Mouse (Mus musculus): Measurements from ENCODE around the gene Hs3st3a1. TPM values are rescaled to one million over a fixed set of nuclear protein-coding genes. Genes with fewer than 3 reads are reported as not detected.
A peak's percentile ranks its signal among the peaks of the same experiment; 100 is the strongest.

The Hs3st3a1 gene
- polyA plus RNA-seq, 1 experiment from 2014 or later, result 2.6 TPM

DNA sequence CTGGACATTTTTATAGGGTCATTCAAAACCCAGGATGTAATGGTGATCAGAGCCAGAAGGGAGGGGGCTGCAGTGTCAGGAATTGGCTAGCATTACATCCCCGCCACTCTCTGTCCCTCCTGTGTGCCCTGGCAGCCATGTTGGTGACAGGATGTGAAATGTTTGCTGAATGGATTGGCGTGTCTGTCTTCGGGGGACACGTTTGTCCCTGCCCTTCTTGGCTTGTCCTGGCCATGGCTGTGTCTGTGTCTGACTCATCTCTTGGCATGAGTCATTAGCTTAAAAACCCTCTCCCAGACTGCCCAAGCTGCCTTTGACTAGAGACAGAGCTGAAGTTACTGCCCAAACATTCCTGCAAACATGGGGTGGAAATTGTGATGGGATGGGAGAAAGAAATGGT, 33.6 kb downstream of the Hs3st3a1 start:
- H3K4me1 ChIP-seq (ENCODE audit: control insufficient read depth, insufficient read depth, low read length), result no peaks in the 10 kb centered on the region
- no peak overlapping the region for H3K9ac ChIP-seq (replicated peaks; ENCODE audit: low read length)
- H3K27me3 ChIP-seq (ENCODE audit: control insufficient read depth, insufficient read depth, low read length), result no peaks in the 10 kb centered on the region
- 90% methylated on average over 4 of the region's 4 CpGs for WGBS
- DNase-seq, result no peak
- H3K36me3 ChIP-seq (ENCODE audit: control insufficient read depth, insufficient read depth, low read length), result no peaks in the 10 kb centered on the region
- ATAC-seq (ENCODE audit: low FRiP score, low TSS enrichment), result no peak
- no peak overlapping the region for H3K27ac ChIP-seq (replicated peaks; ENCODE audit: low read depth, low read length)
- no peaks in the 10 kb centered on the region for H3K9me3 ChIP-seq (ENCODE audit: control insufficient read depth, low read length)
- no peak overlapping the region for H3K4me2 ChIP-seq (ENCODE audit: low read length)
- no peak overlapping the region for H3K4me3 ChIP-seq (replicated peaks; ENCODE audit: low read depth, low read length)

DNA sequence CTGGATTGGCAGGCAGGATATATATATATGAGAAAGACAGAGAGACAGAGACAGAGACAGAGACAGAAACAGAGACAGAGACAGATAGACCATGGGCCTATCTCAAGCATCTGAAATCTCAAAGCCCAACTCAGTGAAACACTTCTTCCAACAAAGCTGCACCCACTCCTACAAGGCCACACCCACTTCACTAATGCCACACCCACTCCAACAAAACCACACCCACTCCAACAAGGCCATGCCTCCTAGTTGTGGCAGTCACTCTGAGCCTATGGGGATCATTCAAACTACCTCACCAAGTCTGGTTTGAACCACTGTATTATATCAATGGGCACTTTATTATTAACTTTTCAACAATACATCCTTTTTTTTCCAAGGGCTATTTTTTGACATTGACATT, 35.6 kb downstream of the Hs3st3a1 start:
- no peak overlapping the region for H3K4me2 ChIP-seq (ENCODE audit: low read length)
- no peak for ATAC-seq (ENCODE audit: low FRiP score, low TSS enrichment)

GRCm38 (mm10) chr11:64473679-64474078, 38.5 kb downstream of the Hs3st3a1 start:
- H3K36me3 ChIP-seq (ENCODE audit: control insufficient read depth, insufficient read depth, low read length), result no peaks in the 10 kb centered on the region
- H3K27ac ChIP-seq (replicated peaks; ENCODE audit: low read depth, low read length), result no peak overlapping the region
- H3K4me3 ChIP-seq (replicated peaks; ENCODE audit: low read depth, low read length), result no peak overlapping the region
- H3K9me3 ChIP-seq (ENCODE audit: control insufficient read depth, low read length), result no peaks in the 10 kb centered on the region
- 95% methylated on average over 3 of the region's 3 CpGs for WGBS
- no peak overlapping the region for H3K9ac ChIP-seq (replicated peaks; ENCODE audit: low read length)
- DNase-seq (no peak), ATAC-seq (ENCODE audit: low FRiP score, low TSS enrichment) (no peak)
- no peaks in the 10 kb centered on the region for H3K4me1 ChIP-seq (ENCODE audit: control insufficient read depth, insufficient read depth, low read length)
- H3K27me3 ChIP-seq (ENCODE audit: control insufficient read depth, insufficient read depth, low read length), result no peaks in the 10 kb centered on the region
- H3K4me2 ChIP-seq (ENCODE audit: low read length), result no peak overlapping the region

More for the DNA sequence above, 35.6 kb downstream of the Hs3st3a1 start:
- no peak overlapping the region for H3K4me3 ChIP-seq (replicated peaks; ENCODE audit: low read depth, low read length)
- H3K27me3 ChIP-seq (ENCODE audit: control insufficient read depth, insufficient read depth, low read length), result no peaks in the 10 kb centered on the region
- no peaks in the 10 kb centered on the region for H3K9me3 ChIP-seq (ENCODE audit: control insufficient read depth, low read length)
- DNase-seq, result no peak
- H3K9ac ChIP-seq (replicated peaks; ENCODE audit: low read length), result no peak overlapping the region
- no peaks in the 10 kb centered on the region for H3K36me3 ChIP-seq (ENCODE audit: control insufficient read depth, insufficient read depth, low read length)
- no peaks in the 10 kb centered on the region for H3K4me1 ChIP-seq (ENCODE audit: control insufficient read depth, insufficient read depth, low read length)
- H3K27ac ChIP-seq (replicated peaks; ENCODE audit: low read depth, low read length), result no peak overlapping the region

GRCm38 (mm10) chr11:64481445-64481844, 46.3 kb downstream of the Hs3st3a1 start:
- Histone ChIP-seq H3K4me1 (ENCODE audit: control insufficient read depth, insufficient read depth, low read length) (peaks cover 8% of the 10 kb centered on the region; the same call in 1 of the 2 replicates), H3K9me3 (ENCODE audit: control insufficient read depth, low read length) (no peaks in the 10 kb centered on the region), H3K27ac (replicated peaks; ENCODE audit: low read depth, low read length) (no peak overlapping the region), H3K36me3 (ENCODE audit: control insufficient read depth, insufficient read depth, low read length) (no peaks in the 10 kb centered on the region), H3K9ac (replicated peaks; ENCODE audit: low read length) (no peak overlapping the region), H3K27me3 (ENCODE audit: control insufficient read depth, insufficient read depth, low read length) (no peaks in the 10 kb centered on the region), H3K4me3 (replicated peaks; ENCODE audit: low read depth, low read length) (no peak overlapping the region), H3K4me2 (ENCODE audit: low read length) (no peak overlapping the region)
- ATAC-seq (ENCODE audit: low FRiP score, low TSS enrichment) (no peak), DNase-seq (no peak)
- 87% methylated on average over 3 of the region's 3 CpGs for whole genome bisulfite sequencing

- Histone ChIP-seq H3K9ac (replicated peaks; ENCODE audit: low read length) (no peak overlapping the region), H3K4me1 (ENCODE audit: control insufficient read depth, insufficient read depth, low read length) (peaks cover 38% of the 10 kb centered on the region), H3K27ac (replicated peaks; ENCODE audit: low read depth, low read length) (no peak overlapping the region), H3K36me3 (ENCODE audit: control insufficient read depth, insufficient read depth, low read length) (no peaks in the 10 kb centered on the region), H3K9me3 (ENCODE audit: control insufficient read depth, low read length) (no peaks in the 10 kb centered on the region), H3K27me3 (ENCODE audit: control insufficient read depth, insufficient read depth, low read length) (no peaks in the 10 kb centered on the region; the same call in 1 of the 2 replicates), H3K4me2 (ENCODE audit: low read length) (peak overlapping the region; percentile 1; the same call in 1 of the 2 replicates), H3K4me3 (replicated peaks; ENCODE audit: low read depth, low read length) (no peak overlapping the region)
- ATAC-seq (ENCODE audit: low FRiP score, low TSS enrichment), result peak; percentile 31; the same call in 1 of the 2 replicates
- WGBS, result 12% methylated on average over 9 of the region's 9 CpGs
- peak; percentile 66 for DNase-seq
Measured at GRCm38 (mm10) chr11:64489587-64490433, 54.7 kb downstream of the Hs3st3a1 start.

DNA sequence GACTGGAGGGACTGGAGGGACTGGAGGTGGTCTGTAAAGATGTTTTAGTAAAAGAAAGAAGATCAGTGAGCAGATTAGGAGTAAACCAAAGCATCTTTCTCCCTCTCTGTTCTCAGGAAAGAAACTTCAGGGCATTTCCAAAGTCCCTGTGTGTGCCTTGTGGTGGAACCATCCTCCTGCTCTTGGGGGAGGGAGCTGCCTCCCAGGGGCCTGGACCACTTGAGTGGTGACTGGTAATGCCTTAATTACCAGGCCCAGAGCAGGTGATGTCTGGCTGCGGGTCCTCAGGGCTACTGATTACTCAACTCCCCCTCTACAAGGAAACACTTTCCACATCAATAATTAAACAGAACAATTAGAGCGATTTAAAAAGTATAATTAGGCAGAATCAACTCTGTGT, 59.3 kb downstream of the Hs3st3a1 start:
- H3K36me3 ChIP-seq (ENCODE audit: control insufficient read depth, insufficient read depth, low read length), result no peaks in the 10 kb centered on the region
- no peak overlapping the region for H3K4me2 ChIP-seq (ENCODE audit: low read length)
- 43% methylated on average over 2 of the region's 2 CpGs for WGBS
- H3K27ac ChIP-seq (replicated peaks; ENCODE audit: low read depth, low read length), result no peak overlapping the region
- H3K9me3 ChIP-seq (ENCODE audit: control insufficient read depth, low read length), result no peaks in the 10 kb centered on the region
- H3K9ac ChIP-seq (replicated peaks; ENCODE audit: low read length), result no peak overlapping the region
- no peaks in the 10 kb centered on the region for H3K27me3 ChIP-seq (ENCODE audit: control insufficient read depth, insufficient read depth, low read length)
- peak; percentile 45 for DNase-seq
- ATAC-seq (ENCODE audit: low FRiP score, low TSS enrichment), result no peak
- H3K4me3 ChIP-seq (replicated peaks; ENCODE audit: low read depth, low read length), result no peak overlapping the region
- peaks cover 18% of the 10 kb centered on the region for H3K4me1 ChIP-seq (ENCODE audit: control insufficient read depth, insufficient read depth, low read length)

GRCm38 (mm10) chr11:64495935-64496334, 60.8 kb downstream of the Hs3st3a1 start:
- Histone ChIP-seq H3K4me3 (replicated peaks; ENCODE audit: low read depth, low read length) (no peak overlapping the region), H3K9me3 (ENCODE audit: control insufficient read depth, low read length) (no peaks in the 10 kb centered on the region), H3K27ac (replicated peaks; ENCODE audit: low read depth, low read length) (no peak overlapping the region), H3K9ac (replicated peaks; ENCODE audit: low read length) (no peak overlapping the region), H3K36me3 (ENCODE audit: control insufficient read depth, insufficient read depth, low read length) (no peaks in the 10 kb centered on the region), H3K27me3 (ENCODE audit: control insufficient read depth, insufficient read depth, low read length) (no peaks in the 10 kb centered on the region), H3K4me1 (ENCODE audit: control insufficient read depth, insufficient read depth, low read length) (peaks cover 4% of the 10 kb centered on the region; the same call in 1 of the 2 replicates), H3K4me2 (ENCODE audit: low read length) (no peak overlapping the region)
- DNase-seq (no peak), ATAC-seq (ENCODE audit: low FRiP score, low TSS enrichment) (no peak)
- 61% methylated on average over 3 of the region's 3 CpGs for WGBS

DNA sequence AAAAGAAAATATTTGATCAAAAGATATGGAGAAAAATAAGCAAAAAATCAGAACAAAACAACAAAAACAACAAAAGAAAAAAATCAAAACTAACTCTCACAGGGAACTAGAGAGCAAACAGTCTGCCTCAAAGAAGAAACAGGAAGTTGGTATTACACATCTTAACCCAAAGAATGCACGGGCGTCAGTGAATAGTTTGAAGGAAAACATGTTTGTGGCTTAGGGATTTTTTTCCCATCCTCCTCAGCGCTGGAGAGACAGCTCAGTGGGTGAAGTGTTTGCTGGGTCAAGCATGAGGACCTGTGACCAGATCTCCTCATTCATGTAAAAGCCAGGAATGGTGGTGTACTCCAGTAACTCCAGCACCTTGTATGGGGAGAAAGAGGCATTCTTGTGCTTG, 61.5 kb downstream of the Hs3st3a1 start:
- Histone ChIP-seq H3K27ac (replicated peaks; ENCODE audit: low read depth, low read length) (no peak overlapping the region), H3K27me3 (ENCODE audit: control insufficient read depth, insufficient read depth, low read length) (no peaks in the 10 kb centered on the region), H3K36me3 (ENCODE audit: control insufficient read depth, insufficient read depth, low read length) (no peaks in the 10 kb centered on the region), H3K4me2 (ENCODE audit: low read length) (no peak overlapping the region), H3K9me3 (ENCODE audit: control insufficient read depth, low read length) (no peaks in the 10 kb centered on the region), H3K4me1 (ENCODE audit: control insufficient read depth, insufficient read depth, low read length) (peaks cover 4% of the 10 kb centered on the region; the same call in 1 of the 2 replicates), H3K9ac (replicated peaks; ENCODE audit: low read length) (no peak overlapping the region), H3K4me3 (replicated peaks; ENCODE audit: low read depth, low read length) (no peak overlapping the region)
- DNase-seq, result no peak
- ATAC-seq (ENCODE audit: low FRiP score, low TSS enrichment), result no peak
- WGBS, result 69% methylated on average over 3 of the region's 3 CpGs

DNA sequence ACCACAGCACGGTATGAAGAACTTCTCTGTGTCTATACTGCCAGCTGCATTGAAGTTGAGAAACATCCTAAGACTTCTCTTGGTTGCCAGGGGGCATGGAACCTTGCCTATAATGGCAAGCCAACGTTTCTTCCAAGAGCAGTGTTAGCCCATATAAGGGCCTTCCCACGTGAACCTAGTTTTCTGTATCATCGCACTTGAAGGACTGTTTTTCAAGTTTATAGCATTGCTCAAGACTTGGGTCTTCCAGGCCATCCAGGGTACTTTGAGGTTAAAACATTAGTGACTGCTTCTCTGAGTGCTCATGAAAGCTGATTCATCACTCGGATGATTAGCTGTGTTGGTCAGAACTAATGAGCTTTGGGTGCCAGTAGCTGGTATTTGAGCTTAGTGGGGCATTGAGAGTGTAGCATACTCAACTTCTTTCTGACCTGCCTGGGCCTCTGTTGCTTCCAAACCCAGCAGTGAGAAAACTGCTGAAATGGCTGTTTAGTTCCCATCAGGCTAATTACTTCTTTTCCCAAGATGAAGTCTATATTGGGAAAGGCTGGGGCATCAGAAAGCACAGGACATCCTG, 65.5 kb downstream of the Hs3st3a1 start:
- H3K9me3 ChIP-seq (ENCODE audit: control insufficient read depth, low read length), result peaks cover 5% of the 10 kb centered on the region; the same call in 1 of the 2 replicates

More for the DNA sequence above, 65.5 kb downstream of the Hs3st3a1 start:
- DNase-seq, result no peak
- no peak for ATAC-seq (ENCODE audit: low FRiP score, low TSS enrichment)
- no peaks in the 10 kb centered on the region for H3K27me3 ChIP-seq (ENCODE audit: control insufficient read depth, insufficient read depth, low read length)
- H3K36me3 ChIP-seq (ENCODE audit: control insufficient read depth, insufficient read depth, low read length), result no peaks in the 10 kb centered on the region
- H3K9ac ChIP-seq (replicated peaks; ENCODE audit: low read length), result no peak overlapping the region
- H3K4me2 ChIP-seq (ENCODE audit: low read length), result no peak overlapping the region
- no peaks in the 10 kb centered on the region for H3K4me1 ChIP-seq (ENCODE audit: control insufficient read depth, insufficient read depth, low read length)
- H3K27ac ChIP-seq (replicated peaks; ENCODE audit: low read depth, low read length), result no peak overlapping the region
- WGBS, result 95% methylated on average over 5 of the region's 5 CpGs
- H3K4me3 ChIP-seq (replicated peaks; ENCODE audit: low read depth, low read length), result no peak overlapping the region
